13 mouse cellular contexts compared by ENCODE assay signal in genomic region chr6:88637611-88638301, GRCm38 (mm10). TPM values are rescaled to one million over a fixed set of nuclear protein-coding genes. Genes with fewer than 3 reads are reported as not detected.
DNase-seq lines count a peak whose midpoint lies in the region; ATAC-seq and TF ChIP-seq lines count a peak whose summit lies in the region.
"Had no signal": no experiment of that assay in that cellular context is flagged by ENCODE, and none has a peak within 500 bp of the region (broad histone marks: within the 10 kb centered on the region; RNA-seq: fewer than 3 reads in every experiment).

TSS of gene Kbtbd12 (minus strand) at chr6:88637950.

- DNase-seq in stomach, postnatal 0 days (ENCODE audit: low spot score): no peak
- DNase-seq in gastrocnemius, postnatal 36 days: no peak
- DNase-seq in heart, postnatal 36 days: no peak
- DNase-seq in T-cell, adult 2 months (ENCODE audit: low spot score): no peak
- no peak for DNase-seq in yolk sac, embryonic 10.5 days (ENCODE audit: low spot score)
- no peak for DNase-seq in retina, postnatal 1 day
- DNase-seq: cerebellum, postnatal 14 days; kidney, adult 18-20 months; lung, adult 18-20 months; right cerebral cortex, adult 18-20 months had no signal

- WGBS in stomach, embryonic 15.5 days: 95% methylated on average over 5 of the region's 5 CpGs
- 97% methylated on average over 5 of the region's 5 CpGs for WGBS in stomach, postnatal 0 days
- WGBS in hindbrain, embryonic 13.5 days: 98% methylated on average over 5 of the region's 5 CpGs

- TF ChIP-seq EP300 in stomach, postnatal 0 days (optimal IDR thresholded peaks at IDR 0.05): no peak

- no peaks in the 10 kb centered on the region for H3K27me3 ChIP-seq in stomach, embryonic 15.5 days (replicated peaks)
- H3K27me3 ChIP-seq in stomach, postnatal 0 days (ENCODE audit: control insufficient read depth, insufficient read depth, low read length): no peaks in the 10 kb centered on the region
- H3K27me3 ChIP-seq in hindbrain, embryonic 13.5 days: no peaks in the 10 kb centered on the region
- H3K27me3 ChIP-seq: CH12.LX had no signal

- no peak within 1 kb of the TSS for H3K4me3 ChIP-seq in stomach, embryonic 15.5 days (replicated peaks)
- H3K4me3 ChIP-seq in stomach, postnatal 0 days (ENCODE audit: low read depth, low read length): no peak within 1 kb of the TSS
- H3K4me3 ChIP-seq in hindbrain, embryonic 13.5 days: no peak within 1 kb of the TSS

- H3K9me3 ChIP-seq in stomach, embryonic 15.5 days: no peaks in the 10 kb centered on the region
- no peaks in the 10 kb centered on the region for H3K9me3 ChIP-seq in stomach, postnatal 0 days (ENCODE audit: control insufficient read depth, low read length)
- H3K9me3 ChIP-seq in hindbrain, embryonic 13.5 days: peaks cover 7% of the 10 kb centered on the region

- H3K9ac ChIP-seq in stomach, embryonic 15.5 days: no peak within 1 kb of the TSS
- no peak within 1 kb of the TSS for H3K9ac ChIP-seq in stomach, postnatal 0 days (ENCODE audit: low read length)
- no peak within 1 kb of the TSS for H3K9ac ChIP-seq in hindbrain, embryonic 13.5 days

- ATAC-seq in stomach, embryonic 15.5 days (ENCODE audit: insufficient read depth, low FRiP score, low read depth): peak; percentile 58; the same call in 1 of the 2 replicates
- ATAC-seq in stomach, postnatal 0 days (ENCODE audit: low FRiP score, low TSS enrichment): no peak
- no peak for ATAC-seq in hindbrain, embryonic 13.5 days (ENCODE audit: low FRiP score)

- intact Hi-C loops in gastrocnemius, postnatal 36 days (cut with DNase I): no loop called here
- intact Hi-C loops in heart, postnatal 36 days (cut with DNase I): no loop called here

- H3K27ac ChIP-seq in stomach, embryonic 15.5 days: no peak within 1 kb of the TSS
- no peak within 1 kb of the TSS for H3K27ac ChIP-seq in stomach, postnatal 0 days (replicated peaks)
- H3K27ac ChIP-seq in hindbrain, embryonic 13.5 days: no peak within 1 kb of the TSS

- no peak within 1 kb of the TSS for H3K4me2 ChIP-seq in stomach, embryonic 15.5 days
- no peak within 1 kb of the TSS for H3K4me2 ChIP-seq in stomach, postnatal 0 days (replicated peaks; ENCODE audit: low read depth)
- H3K4me2 ChIP-seq in hindbrain, embryonic 13.5 days: no peak within 1 kb of the TSS

- H3K36me3 ChIP-seq in stomach, embryonic 15.5 days: no peaks in the 10 kb centered on the region
- H3K36me3 ChIP-seq in stomach, postnatal 0 days (ENCODE audit: control insufficient read depth, insufficient read depth, low read length): no peaks in the 10 kb centered on the region
- no peaks in the 10 kb centered on the region for H3K36me3 ChIP-seq in hindbrain, embryonic 13.5 days

- no peaks in the 10 kb centered on the region for H3K4me1 ChIP-seq in stomach, embryonic 15.5 days
- H3K4me1 ChIP-seq in stomach, postnatal 0 days (replicated peaks; ENCODE audit: control insufficient read depth, insufficient read depth): no peaks in the 10 kb centered on the region
- peaks cover 16% of the 10 kb centered on the region for H3K4me1 ChIP-seq in hindbrain, embryonic 13.5 days (replicated peaks)

- no peak for TF ChIP-seq CTCF in stomach, postnatal 0 days (IDR thresholded peaks at IDR 0.05; ENCODE audit: low read depth)

RNA-seq across cellular contexts. Expression of gene Kbtbd12, which starts in this region (rescaled TPM):
- polyA plus RNA-seq in stomach, embryonic 15.5 days (2015; fragmentation: Nextera tagmentation; extraction: Ambion mirVana): 0.49 and 0.64 TPM in 2 replicates
- 0.28 and 0.62 TPM in 2 replicates for polyA plus RNA-seq in stomach, postnatal 0 days (2015; fragmentation: Nextera tagmentation; extraction: Ambion mirVana)
- total RNA-seq in gastrocnemius, postnatal 36 days (2021): 10 to 100 TPM; 72.8 to 73.4 TPM
- 10 to 100 TPM; 30.3 to 39.1 TPM for total RNA-seq in heart, postnatal 36 days (2021)
- polyA plus RNA-seq in hindbrain, embryonic 13.5 days (2015; fragmentation: Nextera tagmentation; extraction: Ambion mirVana): 0.14 and 0.26 TPM in 2 replicates
- total RNA-seq: CH12.LX had no signal

Comparison
In these comparisons a context has a peak if more than half of its experiments do, and no peak if none do; other contexts are left out.
1. Peak in ATAC-seq in stomach, embryonic 15.5 days; RNA of the gene not detected or under 1 TPM.